Mouse (Mus musculus): ENCODE measurements around the gene Arhgap35. TPM values are rescaled to one million over a fixed set of nuclear protein-coding genes. Genes with fewer than 3 reads are reported as not detected.

The Arhgap35 gene
- total RNA-seq, 1 experiment from 2014 or later = 8.2 TPM

GRCm38 (mm10) chr7:16476600-16476989 is 138.2 kb downstream of the Arhgap35 start:
- ATAC-seq (replicated peaks; ENCODE audit: insufficient number of reproducible peaks, low FRiP score, low TSS enrichment, poor library complexity, severe bottlenecking) = no peak

- 0 out of 2 replicates have a peak, but pooled peaks have one; percentile 35 for ATAC-seq (replicated peaks; ENCODE audit: insufficient number of reproducible peaks, low FRiP score, low TSS enrichment, poor library complexity, severe bottlenecking)
Observed at GRCm38 (mm10) chr7:16475764-16476599, 138.8 kb downstream of the Arhgap35 start.

GRCm38 (mm10) chr7:16475321-16475720 is 139.5 kb downstream of the Arhgap35 start:
- ATAC-seq (replicated peaks; ENCODE audit: insufficient number of reproducible peaks, low FRiP score, low TSS enrichment, poor library complexity, severe bottlenecking) = no peak

- no peak for ATAC-seq (replicated peaks; ENCODE audit: insufficient number of reproducible peaks, low FRiP score, low TSS enrichment, poor library complexity, severe bottlenecking)
Observed at GRCm38 (mm10) chr7:16474445-16474844, 140.3 kb downstream of the Arhgap35 start.

GRCm38 (mm10) chr7:16473847-16474246 is 140.9 kb downstream of the Arhgap35 start:
- ATAC-seq (replicated peaks; ENCODE audit: insufficient number of reproducible peaks, low FRiP score, low TSS enrichment, poor library complexity, severe bottlenecking) = no peak

GRCm38 (mm10) chr7:16472116-16472709 is 142.6 kb downstream of the Arhgap35 start:
- no peak for ATAC-seq (replicated peaks; ENCODE audit: insufficient number of reproducible peaks, low FRiP score, low TSS enrichment, poor library complexity, severe bottlenecking)

- ATAC-seq (replicated peaks; ENCODE audit: insufficient number of reproducible peaks, low FRiP score, low TSS enrichment, poor library complexity, severe bottlenecking) = no peak
Observed at GRCm38 (mm10) chr7:16471549-16471948, 143.2 kb downstream of the Arhgap35 start.

- no peak for ATAC-seq (replicated peaks; ENCODE audit: insufficient number of reproducible peaks, low FRiP score, low TSS enrichment, poor library complexity, severe bottlenecking)
Observed at GRCm38 (mm10) chr7:16468115-16468514, 146.7 kb downstream of the Arhgap35 start.

GRCm38 (mm10) chr7:16466565-16466964 is 148.2 kb downstream of the Arhgap35 start:
- no peak for ATAC-seq (replicated peaks; ENCODE audit: insufficient number of reproducible peaks, low FRiP score, low TSS enrichment, poor library complexity, severe bottlenecking)

- ATAC-seq (replicated peaks; ENCODE audit: insufficient number of reproducible peaks, low FRiP score, low TSS enrichment, poor library complexity, severe bottlenecking) = no peak
Observed at GRCm38 (mm10) chr7:16465568-16465967, 149.2 kb downstream of the Arhgap35 start.

- ATAC-seq (replicated peaks; ENCODE audit: insufficient number of reproducible peaks, low FRiP score, low TSS enrichment, poor library complexity, severe bottlenecking) = peak; percentile 59
Observed at GRCm38 (mm10) chr7:16465160-16465559, 149.6 kb downstream of the Arhgap35 start.

GRCm38 (mm10) chr7:16463214-16463613 is 151.6 kb downstream of the Arhgap35 start:
- peak; percentile 84 for ATAC-seq (replicated peaks; ENCODE audit: insufficient number of reproducible peaks, low FRiP score, low TSS enrichment, poor library complexity, severe bottlenecking)

- no peak for ATAC-seq (replicated peaks; ENCODE audit: insufficient number of reproducible peaks, low FRiP score, low TSS enrichment, poor library complexity, severe bottlenecking)
Observed at GRCm38 (mm10) chr7:16461705-16462104, 153.1 kb downstream of the Arhgap35 start.

- ATAC-seq (replicated peaks; ENCODE audit: insufficient number of reproducible peaks, low FRiP score, low TSS enrichment, poor library complexity, severe bottlenecking) = no peak
Observed at GRCm38 (mm10) chr7:16461151-16461550, 153.6 kb downstream of the Arhgap35 start.

GRCm38 (mm10) chr7:16460566-16460965 is 154.2 kb downstream of the Arhgap35 start:
- no peak for ATAC-seq (replicated peaks; ENCODE audit: insufficient number of reproducible peaks, low FRiP score, low TSS enrichment, poor library complexity, severe bottlenecking)

- no peak for ATAC-seq (replicated peaks; ENCODE audit: insufficient number of reproducible peaks, low FRiP score, low TSS enrichment, poor library complexity, severe bottlenecking)
Observed at GRCm38 (mm10) chr7:16456289-16456688, 158.5 kb downstream of the Arhgap35 start.

GRCm38 (mm10) chr7:16455016-16455415 is 159.8 kb downstream of the Arhgap35 start:
- no peak for ATAC-seq (replicated peaks; ENCODE audit: insufficient number of reproducible peaks, low FRiP score, low TSS enrichment, poor library complexity, severe bottlenecking)

- ATAC-seq (replicated peaks; ENCODE audit: insufficient number of reproducible peaks, low FRiP score, low TSS enrichment, poor library complexity, severe bottlenecking) = peak; percentile 44
Observed at GRCm38 (mm10) chr7:16453118-16453711, 161.6 kb downstream of the Arhgap35 start.

GRCm38 (mm10) chr7:16452587-16453073 is 162.2 kb downstream of the Arhgap35 start, which contains the start of gene Tmem160:
Gene Tmem160 (plus strand): TSS chr7:16452779.
- ATAC-seq (replicated peaks; ENCODE audit: insufficient number of reproducible peaks, low FRiP score, low TSS enrichment, poor library complexity, severe bottlenecking) = peak; percentile 99

All from monocyte, adult 5-6 weeks (primary cell).